Mouse (Mus musculus) testis, adult 2 months (tissue): ENCODE data around the gene Lce1f.

ENCODE experiments used
- CTCF ChIP-seq: fragments of 200-500 bp; IDR thresholded peaks from 2 replicates; pipeline ENCODE4 v1.5.1; 2012; ENCODE audit warnings: low read depth, mild to moderate bottlenecking, inconsistent platforms, low read length, moderate library complexity; ENCODE audit not compliant: control insufficient read depth, insufficient read depth, insufficient replicate concordance
- POLR2A ChIP-seq: fragments of 200-500 bp; IDR thresholded peaks from 2 replicates; pipeline ENCODE4 v1.6.1; 2012; ENCODE audit warnings: low read depth, mild to moderate bottlenecking, inconsistent platforms, low read length, moderate library complexity; ENCODE audit not compliant: control insufficient read depth

DNA sequence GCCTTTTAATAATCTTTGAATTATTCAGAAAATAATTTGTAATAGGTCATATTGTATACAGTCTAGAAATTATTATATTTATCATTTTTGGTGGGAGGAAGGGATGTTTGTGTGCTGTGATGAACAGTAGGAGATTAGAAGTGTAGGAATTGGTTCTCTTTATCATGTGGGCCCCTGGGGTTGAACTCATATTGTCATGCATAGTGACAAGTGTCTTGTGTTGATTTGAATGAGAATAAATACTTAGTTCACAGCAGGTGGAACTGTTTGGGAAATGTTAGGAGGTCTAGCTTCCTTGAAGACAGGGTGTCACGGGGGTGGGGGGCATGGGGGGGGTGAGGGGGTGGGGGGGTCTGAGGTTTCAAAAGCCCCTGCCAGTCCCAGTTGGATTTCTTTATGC, 25.5 kb downstream of the Lce1f start:
- TF ChIP-seq POLR2A = no peak
- TF ChIP-seq CTCF = no peak
